Mouse (Mus musculus) liver, postnatal 0 days (tissue): ENCODE measurements around the gene Odf2.

Experiments used
- CTCF ChIP-seq: sonication (generic); IDR thresholded peaks from 2 replicates; pipeline ENCODE4 v1.5.1; 2016; ENCODE audit warnings: antibody characterized with exemption, low read depth
- EP300 ChIP-seq: IDR thresholded peaks from 2 replicates; pipeline ENCODE4 v1.6.1; 2016; ENCODE audit warnings: antibody characterized with exemption, low read depth, mild to moderate bottlenecking

- no peak for TF ChIP-seq EP300
- TF ChIP-seq CTCF = no peak
Measured at GRCm38 (mm10) chr2:29857967-29858366, 31.1 kb upstream of the Odf2 start.
